ENCODE assay signal across 12 mouse cellular contexts in genomic region chr9:92728864-92729263, GRCm38 (mm10).
"Had no signal": no experiment of that assay in that cellular context is flagged by ENCODE, and none has a peak within 500 bp of the region (broad histone marks: within the 10 kb centered on the region; RNA-seq: fewer than 3 reads in every experiment).

No protein-coding gene starts in this region.

- DNase-seq: retina, postnatal 1 day; right cerebral cortex, adult 18-20 months; right cerebral cortex, postnatal 14 days; right cerebral cortex, postnatal 25 days; right cerebral cortex, postnatal 4 days; spleen, adult 18-20 months; thymus, adult 18-20 months; thymus, adult 2 months; thymus, postnatal 14 days; thymus, postnatal 25 days; thymus, postnatal 36 days; thymus, postnatal 4 days had no signal
